Mouse (Mus musculus): ENCODE data around the gene Alg1.

Gene Alg1

GRCm38 (mm10) chr16:5242355-5242754 is 8.9 kb downstream of the Alg1 start:
- in situ Hi-C loops (cut with MboI), result no loop called here

- in situ Hi-C loops (cut with MboI), result no loop called here
These were observed 9.5 kb downstream of the Alg1 start for GRCm38 (mm10) chr16:5242882-5243281.

- in situ Hi-C loops (cut with MboI), result no loop called here
These were observed 11.0 kb downstream of the Alg1 start for GRCm38 (mm10) chr16:5244411-5244810.

- in situ Hi-C loops (cut with MboI), result no loop called here
These were observed 17.5 kb downstream of the Alg1 start for GRCm38 (mm10) chr16:5250891-5251290.

GRCm38 (mm10) chr16:5252260-5252659 is 18.8 kb downstream of the Alg1 start:
- in situ Hi-C loops (cut with MboI), result no loop called here

GRCm38 (mm10) chr16:5254346-5255025 is 21.1 kb downstream of the Alg1 start:
- in situ Hi-C loops (cut with MboI), result no loop called here

GRCm38 (mm10) chr16:5255081-5255740 is 21.8 kb downstream of the Alg1 start:
- in situ Hi-C loops (cut with MboI), result no loop called here

- in situ Hi-C loops (cut with MboI), result no loop called here
These were observed 22.5 kb downstream of the Alg1 start, which contains the start of gene Eef2kmt for GRCm38 (mm10) chr16:5255779-5256496. Eef2kmt (minus strand) TSS chr16:5255983.

GRCm38 (mm10) chr16:5263156-5263555 is 29.7 kb downstream of the Alg1 start:
- in situ Hi-C loops (cut with MboI), result no loop called here

GRCm38 (mm10) chr16:5263926-5264325 is 30.5 kb downstream of the Alg1 start:
- in situ Hi-C loops (cut with MboI), result no loop called here

- in situ Hi-C loops (cut with MboI), result no loop called here
These were observed 38.1 kb downstream of the Alg1 start for GRCm38 (mm10) chr16:5271411-5272035.

- in situ Hi-C loops (cut with MboI), result no loop called here
These were observed 39.0 kb downstream of the Alg1 start for GRCm38 (mm10) chr16:5272371-5272770.

- in situ Hi-C loops (cut with MboI), result no loop called here
These were observed 46.3 kb downstream of the Alg1 start for GRCm38 (mm10) chr16:5279571-5280222.

- in situ Hi-C loops (cut with MboI), result no loop called here
These were observed 49.3 kb downstream of the Alg1 start for GRCm38 (mm10) chr16:5282686-5283085.

GRCm38 (mm10) chr16:5285376-5285775 is 52.0 kb downstream of the Alg1 start:
- in situ Hi-C loops (cut with MboI), result no loop called here

All from mature B cell (primary cell).